Mouse (Mus musculus): Measurements from ENCODE around the gene Zfp990. TPM values are rescaled to one million over a fixed set of nuclear protein-coding genes. Genes with fewer than 3 reads are reported as not detected.
A peak's percentile ranks its signal among the peaks of the same experiment; 100 is the strongest.
"Not testable (repeated sequence)": the region's sequence is repeated elsewhere in the genome, so short reads cannot be mapped to it uniquely, and the experiment has no call there.

Gene Zfp990
- polyA plus RNA-seq (2015; fragmentation: Nextera tagmentation; extraction: Ambion mirVana): not detected in 2 replicates

- H3K27ac ChIP-seq (ENCODE audit: low read length); H3K4me1 ChIP-seq (replicated peaks; ENCODE audit: control insufficient read depth, insufficient read depth, low read length); H3K4me3 ChIP-seq (ENCODE audit: low read length); H3K27me3 ChIP-seq (ENCODE audit: control insufficient read depth, insufficient read depth, low read depth, low read length); ATAC-seq (ENCODE audit: low read depth); H3K4me2 ChIP-seq (ENCODE audit: low read depth, low read length); H3K36me3 ChIP-seq (ENCODE audit: control insufficient read depth, insufficient read depth, low read length); H3K9ac ChIP-seq (ENCODE audit: low read length); H3K9me3 ChIP-seq (ENCODE audit: control insufficient read depth, low read length): not testable (repeated sequence)
- 95% methylated on average over 4 of the region's 4 CpGs for WGBS
Observed at GRCm38 (mm10) chr4:145510459-145510858, at the start of gene Zfp990. Zfp990 (plus strand) TSS chr4:145510759.

GRCm38 (mm10) chr4:145463553-145464253 lies 46.9 kb upstream of the Zfp990 start:
- H3K4me1 ChIP-seq (replicated peaks; ENCODE audit: control insufficient read depth, insufficient read depth, low read length); H3K27me3 ChIP-seq (ENCODE audit: control insufficient read depth, insufficient read depth, low read depth, low read length); H3K36me3 ChIP-seq (ENCODE audit: control insufficient read depth, insufficient read depth, low read length); H3K27ac ChIP-seq (ENCODE audit: low read length); ATAC-seq (ENCODE audit: low read depth); H3K9ac ChIP-seq (ENCODE audit: low read length); H3K9me3 ChIP-seq (ENCODE audit: control insufficient read depth, low read length): not testable (repeated sequence)
- 17% methylated on average over 57 of the region's 68 CpGs for WGBS
- peak overlapping the region; percentile 32 for H3K4me3 ChIP-seq (ENCODE audit: low read length)
- peak overlapping the region; percentile 46 for H3K4me2 ChIP-seq (ENCODE audit: low read depth, low read length)

GRCm38 (mm10) chr4:145478128-145478527 lies 32.4 kb upstream of the Zfp990 start:
- ATAC-seq (ENCODE audit: low read depth): no peak
- Histone ChIP-seq H3K9me3 (ENCODE audit: control insufficient read depth, low read length) (peaks cover 17% of the 10 kb centered on the region), H3K36me3 (ENCODE audit: control insufficient read depth, insufficient read depth, low read length) (no peaks in the 10 kb centered on the region), H3K4me2 (ENCODE audit: low read depth, low read length) (no peak overlapping the region), H3K9ac (ENCODE audit: low read length) (no peak overlapping the region), H3K27ac (ENCODE audit: low read length) (no peak overlapping the region), H3K4me1 (replicated peaks; ENCODE audit: control insufficient read depth, insufficient read depth, low read length) (no peaks in the 10 kb centered on the region), H3K27me3 (ENCODE audit: control insufficient read depth, insufficient read depth, low read depth, low read length) (no peaks in the 10 kb centered on the region), H3K4me3 (ENCODE audit: low read length) (no peak overlapping the region)
- 77% methylated on average over 3 of the region's 3 CpGs for WGBS

GRCm38 (mm10) chr4:145480699-145481098 lies 29.9 kb upstream of the Zfp990 start:
- H3K4me3 ChIP-seq (ENCODE audit: low read length); H3K27ac ChIP-seq (ENCODE audit: low read length); H3K9ac ChIP-seq (ENCODE audit: low read length); H3K36me3 ChIP-seq (ENCODE audit: control insufficient read depth, insufficient read depth, low read length); ATAC-seq (ENCODE audit: low read depth); H3K27me3 ChIP-seq (ENCODE audit: control insufficient read depth, insufficient read depth, low read depth, low read length); H3K4me1 ChIP-seq (replicated peaks; ENCODE audit: control insufficient read depth, insufficient read depth, low read length); H3K4me2 ChIP-seq (ENCODE audit: low read depth, low read length): not testable (repeated sequence)
- peaks cover 19% of the 10 kb centered on the region for H3K9me3 ChIP-seq (ENCODE audit: control insufficient read depth, low read length)
- WGBS: 87% methylated on average over 8 of the region's 8 CpGs

- Histone ChIP-seq H3K4me2 (ENCODE audit: low read depth, low read length) (no peak overlapping the region), H3K27ac (ENCODE audit: low read length) (no peak overlapping the region), H3K27me3 (ENCODE audit: control insufficient read depth, insufficient read depth, low read depth, low read length) (no peaks in the 10 kb centered on the region), H3K9ac (ENCODE audit: low read length) (no peak overlapping the region), H3K4me1 (replicated peaks; ENCODE audit: control insufficient read depth, insufficient read depth, low read length) (no peaks in the 10 kb centered on the region), H3K4me3 (ENCODE audit: low read length) (no peak overlapping the region), H3K9me3 (ENCODE audit: control insufficient read depth, low read length) (peaks cover 2% of the 10 kb centered on the region), H3K36me3 (ENCODE audit: control insufficient read depth, insufficient read depth, low read length) (no peaks in the 10 kb centered on the region)
- no peak for ATAC-seq (ENCODE audit: low read depth)
Observed at GRCm38 (mm10) chr4:145489396-145489795, 21.2 kb upstream of the Zfp990 start.

GRCm38 (mm10) chr4:145492132-145492531 lies 18.4 kb upstream of the Zfp990 start:
- WGBS: 72% methylated on average over 11 of the region's 11 CpGs

GRCm38 (mm10) chr4:145493316-145493715 lies 17.2 kb upstream of the Zfp990 start:
- ATAC-seq (ENCODE audit: low read depth); H3K36me3 ChIP-seq (ENCODE audit: control insufficient read depth, insufficient read depth, low read length); H3K9ac ChIP-seq (ENCODE audit: low read length); H3K4me1 ChIP-seq (replicated peaks; ENCODE audit: control insufficient read depth, insufficient read depth, low read length); H3K9me3 ChIP-seq (ENCODE audit: control insufficient read depth, low read length); H3K4me2 ChIP-seq (ENCODE audit: low read depth, low read length); H3K4me3 ChIP-seq (ENCODE audit: low read length); H3K27me3 ChIP-seq (ENCODE audit: control insufficient read depth, insufficient read depth, low read depth, low read length); H3K27ac ChIP-seq (ENCODE audit: low read length): not testable (repeated sequence)
- 76% methylated on average over 2 of the region's 2 CpGs for WGBS

More at GRCm38 (mm10) chr4:145492132-145492531, 18.4 kb upstream of the Zfp990 start:
- Histone ChIP-seq H3K4me3 (ENCODE audit: low read length) (no peak overlapping the region), H3K27me3 (ENCODE audit: control insufficient read depth, insufficient read depth, low read depth, low read length) (no peaks in the 10 kb centered on the region), H3K9ac (ENCODE audit: low read length) (no peak overlapping the region), H3K4me2 (ENCODE audit: low read depth, low read length) (no peak overlapping the region), H3K4me1 (replicated peaks; ENCODE audit: control insufficient read depth, insufficient read depth, low read length) (no peaks in the 10 kb centered on the region), H3K9me3 (ENCODE audit: control insufficient read depth, low read length) (no peaks in the 10 kb centered on the region), H3K36me3 (ENCODE audit: control insufficient read depth, insufficient read depth, low read length) (no peaks in the 10 kb centered on the region), H3K27ac (ENCODE audit: low read length) (no peak overlapping the region)
- ATAC-seq (ENCODE audit: low read depth): no peak

- ATAC-seq (ENCODE audit: low read depth); H3K36me3 ChIP-seq (ENCODE audit: control insufficient read depth, insufficient read depth, low read length); H3K9ac ChIP-seq (ENCODE audit: low read length); H3K4me2 ChIP-seq (ENCODE audit: low read depth, low read length); H3K27me3 ChIP-seq (ENCODE audit: control insufficient read depth, insufficient read depth, low read depth, low read length); H3K4me3 ChIP-seq (ENCODE audit: low read length); H3K27ac ChIP-seq (ENCODE audit: low read length); H3K9me3 ChIP-seq (ENCODE audit: control insufficient read depth, low read length); H3K4me1 ChIP-seq (replicated peaks; ENCODE audit: control insufficient read depth, insufficient read depth, low read length): not testable (repeated sequence)
- 71% methylated on average over 1 of the region's 2 CpGs for WGBS
Observed at GRCm38 (mm10) chr4:145514637-145515036, 4.1 kb downstream of the Zfp990 start.

GRCm38 (mm10) chr4:145515776-145516565 lies 5.4 kb downstream of the Zfp990 start:
- ATAC-seq (ENCODE audit: low read depth); H3K27ac ChIP-seq (ENCODE audit: low read length); H3K9ac ChIP-seq (ENCODE audit: low read length); H3K4me1 ChIP-seq (replicated peaks; ENCODE audit: control insufficient read depth, insufficient read depth, low read length); H3K4me2 ChIP-seq (ENCODE audit: low read depth, low read length); H3K27me3 ChIP-seq (ENCODE audit: control insufficient read depth, insufficient read depth, low read depth, low read length); H3K4me3 ChIP-seq (ENCODE audit: low read length); H3K36me3 ChIP-seq (ENCODE audit: control insufficient read depth, insufficient read depth, low read length); H3K9me3 ChIP-seq (ENCODE audit: control insufficient read depth, low read length): not testable (repeated sequence)
- WGBS: 68% methylated on average over 4 of the region's 4 CpGs
